Mouse (Mus musculus) CH12.LX (cell line): ENCODE data around the gene Zscan29. TPM values are rescaled to one million over a fixed set of nuclear protein-coding genes. Genes with fewer than 3 reads are reported as not detected.

Experiments
- DNase-seq: peaks from one replicate; pipeline ENCODE4 v3.0.0-alpha.2; 2013; ENCODE audit errors: extremely low read depth
- H3K27ac ChIP-seq: 2 replicates; pipeline ENCODE4 v1.5.1; 2012; ENCODE audit warnings: low read depth, mild to moderate bottlenecking, control low read depth, moderate library complexity; ENCODE audit not compliant: insufficient read depth
- H3K27me3 ChIP-seq: replicated peaks from 2 replicates; pipeline ENCODE3; 2012; ENCODE audit warnings: inconsistent platforms
- H3K36me3 ChIP-seq, 2 experiments: replicated peaks in 1 of 2; 2 replicates each; pipeline versions ENCODE3 to v1.6.1; 2012; ENCODE audit warnings: inconsistent platforms in 1 of 2, low read length in 1 of 2, mild to moderate bottlenecking in 1 of 2, mixed read lengths in 1 of 2, moderate library complexity in 1 of 2; ENCODE audit not compliant: control insufficient read depth in 1 of 2, insufficient read depth in 1 of 2
- H3K4me1 ChIP-seq, 2 experiments: 2 replicates each; pipeline ENCODE4 v1.6.1; 2012; ENCODE audit warnings: inconsistent platforms in 1 of 2, moderate library complexity in 1 of 2; ENCODE audit not compliant: insufficient read depth in 2 of 2, control insufficient read depth in 1 of 2
- H3K4me2 ChIP-seq: 2 replicates; pipeline ENCODE4 v1.6.1; 2012; ENCODE audit warnings: low read depth, mild to moderate bottlenecking, control low read depth; ENCODE audit not compliant: poor library complexity, insufficient read depth, severe bottlenecking
- H3K4me3 ChIP-seq, 3 experiments: fragments of 150-350 bp in 1 of 3; sonication (generic) in 1 of 3; replicated peaks in 1 of 3; 2 replicates each; pipeline versions ENCODE3 to v1.5.1; 2011 to 2012; ENCODE audit warnings: low read depth in 2 of 3, low read length in 2 of 3, mild to moderate bottlenecking in 2 of 3, moderate library complexity in 2 of 3, control low read depth in 1 of 3, improper control_type of control experiment in 1 of 3, inconsistent platforms in 1 of 3, mixed read lengths in 1 of 3; ENCODE audit not compliant: poor library complexity in 1 of 3
- H3K79me2 ChIP-seq: replicated peaks from 2 replicates; pipeline ENCODE4 v1.6.1; 2012; ENCODE audit warnings: mild to moderate bottlenecking, moderate library complexity; ENCODE audit not compliant: control insufficient read depth, poor library complexity, insufficient read depth, severe bottlenecking; ENCODE audit errors: extremely low read depth
- H3K9ac ChIP-seq: 2 replicates; pipeline ENCODE4 v1.6.1; 2012; ENCODE audit warnings: low read depth, mild to moderate bottlenecking, control low read depth, moderate library complexity; ENCODE audit not compliant: insufficient read depth
- H3K9me3 ChIP-seq: replicated peaks from 2 replicates; pipeline ENCODE3; 2012; ENCODE audit warnings: low read length, inconsistent platforms, mixed read lengths
- CHD2 ChIP-seq: IDR thresholded peaks from 2 replicates; pipeline ENCODE4 v1.6.1; 2011; ENCODE audit warnings: low read length, improper control_type of control experiment
- CTCF ChIP-seq, 2 experiments: IDR thresholded peaks in 1 of 2; conservative IDR thresholded peaks in 1 of 2; 2 replicates each; pipeline ENCODE4 v1.5.1; 2011 to 2012; ENCODE audit warnings: low read depth in 2 of 2, low read length in 2 of 2, improper control_type of control experiment in 1 of 2, inconsistent platforms in 1 of 2, mild to moderate bottlenecking in 1 of 2, moderate library complexity in 1 of 2
- EP300 ChIP-seq: IDR thresholded peaks from 2 replicates; pipeline ENCODE4 v1.6.1; 2011; ENCODE audit warnings: low read length, improper control_type of control experiment
- IRF4 ChIP-seq: IDR thresholded peaks from 2 replicates; pipeline ENCODE4 v1.6.1; 2014; ENCODE audit warnings: low read depth, mild to moderate bottlenecking, inconsistent platforms, low read length, improper control_type of control experiment
- JUN ChIP-seq: IDR thresholded peaks from 2 replicates; pipeline ENCODE4 v1.6.1; 2011; ENCODE audit warnings: low read depth, mild to moderate bottlenecking, low read length, improper control_type of control experiment, moderate library complexity; ENCODE audit not compliant: insufficient read depth
- JUND ChIP-seq: conservative IDR thresholded peaks from 2 replicates; pipeline ENCODE4 v1.6.1; 2011; ENCODE audit warnings: low read depth, low read length, improper control_type of control experiment
- MAFK ChIP-seq: IDR thresholded peaks from 2 replicates; pipeline ENCODE4 v1.6.1; 2011; ENCODE audit warnings: low read length, improper control_type of control experiment; ENCODE audit not compliant: insufficient replicate concordance
- MAZ ChIP-seq: IDR thresholded peaks from 2 replicates; pipeline ENCODE4 v1.6.1; 2012; ENCODE audit warnings: low read depth, mild to moderate bottlenecking, inconsistent platforms, low read length, improper control_type of control experiment, moderate library complexity
- MEF2A ChIP-seq: IDR thresholded peaks from 2 replicates; pipeline ENCODE4 v1.6.1; 2014; ENCODE audit warnings: low read depth, mild to moderate bottlenecking, inconsistent platforms, low read length, improper control_type of control experiment, borderline replicate concordance
- MXI1 ChIP-seq: IDR thresholded peaks from 2 replicates; pipeline ENCODE4 v1.6.1; 2011; ENCODE audit warnings: mild to moderate bottlenecking, low read depth, low read length, improper control_type of control experiment
- NELFE ChIP-seq: IDR thresholded peaks from 2 replicates; pipeline ENCODE4 v1.6.1; 2011; ENCODE audit warnings: low read depth, low read length, improper control_type of control experiment
- NRF1 ChIP-seq: IDR thresholded peaks from 2 replicates; pipeline ENCODE4 v1.6.1; 2014; ENCODE audit warnings: low read depth, mild to moderate bottlenecking, inconsistent platforms, low read length, improper control_type of control experiment, moderate library complexity
- PAX5 ChIP-seq: IDR thresholded peaks from 2 replicates; pipeline ENCODE4 v1.6.1; 2012; ENCODE audit warnings: low read length, inconsistent platforms, mixed read lengths
- RCOR1 ChIP-seq: conservative IDR thresholded peaks from 2 replicates; pipeline ENCODE4 v1.6.1; 2012; ENCODE audit warnings: low read depth, mild to moderate bottlenecking, inconsistent platforms, low read length, improper control_type of control experiment
- SMC3 ChIP-seq: IDR thresholded peaks from 2 replicates; pipeline ENCODE4 v1.6.1; 2011; ENCODE audit warnings: low read depth, low read length, improper control_type of control experiment
- TBP ChIP-seq: conservative IDR thresholded peaks from 2 replicates; pipeline ENCODE4 v1.6.1; 2011; ENCODE audit warnings: low read depth, low read length, improper control_type of control experiment
- USF2 ChIP-seq: conservative IDR thresholded peaks from 2 replicates; pipeline ENCODE4 v1.6.1; 2011; ENCODE audit warnings: low read depth, low read length, improper control_type of control experiment
- ZNF384 ChIP-seq: IDR thresholded peaks from 2 replicates; pipeline ENCODE4 v1.6.1; 2012; ENCODE audit warnings: low read depth, low read length, improper control_type of control experiment, inconsistent platforms
- dilution Hi-C: fragments of 300-500 bp; cut with MboI; formaldehyde crosslinking; loops from 2 replicates; pipeline ENCODE4 v1.14.3; 2020; ENCODE audit warnings: low sequenced_read_pairs; ENCODE audit not compliant: extremely low pct_unique_long_range_greater_than_20kb, extremely low pct_ligation_motif_present
- in situ Hi-C: fragments of 300-500 bp; cut with MboI; formaldehyde crosslinking; loops from 3 replicates; pipeline ENCODE4 v1.14.3; 2019; ENCODE audit warnings: low sequenced_read_pairs, low pct_ligation_motif_present, low pct_unique_long_range_greater_than_20kb, mixed read lengths
- polyA plus RNA-seq: library from polyadenylated mRNA; unstranded; fragments of >175 nt; gene quantifications from 2 replicates; pipeline ENCODE4 v1.2.1, GENCODE M21; 2012; ENCODE audit warnings: low read depth; ENCODE audit not compliant: insufficient read length
- total RNA-seq, 2 experiments: library from RNA; depleted of rRNA; stranded (reverse); fragments of 300-350 nt in 1 of 2; fragments of >200 nt in 1 of 2; gene quantifications; 2 replicates each; pipeline ENCODE4 v1.2.3; 2012 to 2014

The Zscan29 gene
- total and polyA plus RNA-seq, 3 experiments = 4.9 to 7.3 (median 6.8) TPM

DNA sequence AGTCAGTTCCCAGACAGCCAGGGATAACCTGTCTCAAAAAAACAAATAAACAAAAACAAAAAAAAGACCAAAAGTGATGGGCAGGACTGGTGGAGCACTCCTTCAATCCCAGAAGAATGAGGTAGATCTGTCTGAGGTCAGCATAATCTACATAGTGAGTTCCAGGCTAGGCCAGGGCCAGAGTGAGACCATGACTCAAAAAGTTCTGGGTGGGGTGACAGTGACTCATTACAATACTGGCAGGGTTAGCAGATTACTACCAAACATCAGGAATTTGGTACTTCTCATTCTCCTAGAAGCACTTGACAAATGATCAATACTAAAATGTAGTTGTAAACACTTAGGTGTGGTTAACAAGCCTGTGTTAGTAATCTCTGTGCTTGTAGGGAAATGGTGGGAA is 49.1 kb upstream of the Zscan29 start:
- Histone ChIP-seq H3K36me3 (peaks cover 47 to 87% of the 10 kb centered on the region in 2 experiments), H3K27ac (no peak overlapping the region), H3K9me3 (no peaks in the 10 kb centered on the region)

DNA sequence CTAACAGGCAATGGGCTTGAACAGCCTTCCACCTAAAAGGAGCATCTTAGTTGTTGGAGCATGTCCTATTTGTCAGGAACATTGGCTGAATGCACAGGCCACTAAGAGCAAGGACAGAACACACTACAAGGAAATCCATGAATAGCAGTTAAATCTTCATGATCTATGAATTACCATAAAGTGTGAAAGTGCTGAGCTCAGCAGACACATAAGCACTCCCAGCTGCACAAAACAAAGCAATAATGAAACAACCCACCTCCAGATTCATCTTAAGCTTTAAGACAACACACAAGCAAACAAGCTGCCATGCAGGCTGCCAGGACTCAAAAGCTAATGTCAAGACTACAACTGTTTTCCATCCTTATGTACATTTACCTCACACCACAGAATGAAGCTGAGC is 48.3 kb upstream of the Zscan29 start:
- H3K4me1 ChIP-seq = no peaks in the 10 kb centered on the region
- H3K4me2 ChIP-seq = no peak overlapping the region
- H3K9me3 ChIP-seq = no peaks in the 10 kb centered on the region
- no peak for TF ChIP-seq NELFE
- no peak for TF ChIP-seq NRF1
- TF ChIP-seq SMC3 = no peak
- TF ChIP-seq MXI1 = no peak
- no peak for TF ChIP-seq CTCF (conservative IDR thresholded peaks at IDR 0.05 in 1 of 2, IDR thresholded peaks at IDR 0.05 in 1 of 2; ENCODE audit: low read depth in 2 of 2, low read length in 2 of 2)
- TF ChIP-seq EP300 = no peak
- TF ChIP-seq MAFK = peak; percentile 67; the same call in 1 of the 2 replicates
- no peak for TF ChIP-seq RCOR1
- TF ChIP-seq CHD2 = no peak
- dilution Hi-C loops = no loop called here
- peaks cover 52 to 90% of the 10 kb centered on the region in 2 experiments for H3K36me3 ChIP-seq
- DNase-seq = no peak
- H3K27me3 ChIP-seq = no peaks in the 10 kb centered on the region
- no peak overlapping the region for H3K27ac ChIP-seq
- H3K79me2 ChIP-seq = no peaks in the 10 kb centered on the region; the same call in 1 of the 2 replicates
- no peak overlapping the region for H3K4me3 ChIP-seq
- in situ Hi-C loops = no loop called here
- no peak overlapping the region for H3K9ac ChIP-seq

More for the DNA sequence above, 49.1 kb upstream of the Zscan29 start:
- Histone ChIP-seq H3K4me1 (no peaks in the 10 kb centered on the region), H3K27me3 (no peaks in the 10 kb centered on the region), H3K79me2 (no peaks in the 10 kb centered on the region), H3K4me2 (no peak overlapping the region), H3K9ac (no peak overlapping the region), H3K4me3 (no peak overlapping the region)
- dilution Hi-C loops (no loop called here), in situ Hi-C loops (no loop called here)
- TF ChIP-seq USF2 (no peak), JUN (0 out of 2 replicates have a peak, but pooled peaks have one; percentile 4), EP300 (0 out of 2 replicates have a peak, but pooled peaks have one; percentile 15), NELFE (no peak), JUND (peak; percentile 56; the same call in 1 of the 2 replicates), MEF2A (no peak), MAZ (no peak), PAX5 (no peak), ZNF384 (no peak), IRF4 (peak; percentile 67), MAFK (no peak), TBP (no peak)
- peak; percentile 6 for DNase-seq
